Mouse (Mus musculus): ENCODE data around the gene Nsg1.

DNA sequence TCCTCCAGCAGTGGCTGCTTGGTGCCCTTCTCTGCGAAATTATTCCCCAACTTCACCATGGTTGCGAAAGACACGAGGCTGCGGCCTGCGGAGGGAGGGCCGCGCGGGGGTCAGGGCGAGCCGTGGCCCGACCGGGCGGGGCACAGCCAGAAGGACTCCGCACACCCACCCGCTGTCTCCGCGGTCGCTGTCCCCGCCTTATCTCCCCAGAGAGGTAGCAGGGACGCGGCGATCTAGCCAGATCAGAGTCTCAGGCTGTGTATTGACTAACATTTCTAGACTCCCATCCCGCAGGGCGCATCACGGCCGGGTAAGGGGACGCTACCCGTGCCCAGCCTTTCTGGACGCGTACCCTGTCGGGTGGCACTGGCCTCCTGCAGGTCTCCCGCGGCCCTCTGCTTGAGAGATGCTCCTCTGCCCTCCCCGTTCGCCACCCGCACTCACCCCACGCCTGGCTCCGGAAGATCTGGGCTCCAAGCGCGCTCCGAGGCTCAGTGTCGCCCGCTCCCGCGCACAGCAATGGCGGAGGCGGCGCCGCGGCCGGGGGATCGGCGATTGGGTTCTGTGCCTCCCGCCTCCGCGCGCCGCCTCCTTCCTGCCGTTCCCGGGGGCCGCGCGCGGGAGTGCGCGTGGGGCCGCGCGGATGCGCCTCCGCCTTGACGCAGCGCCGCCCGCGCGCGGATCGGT lies 617 bp downstream of the Nsg1 start:
- TF ChIP-seq CTCF (IDR thresholded peaks at IDR 0.05; ENCODE audit: borderline replicate concordance, control insufficient read depth, extremely low read depth, insufficient read depth, low read length, poor library complexity) = no peak
- TF ChIP-seq POLR2A (IDR thresholded peaks at IDR 0.05; ENCODE audit: control insufficient read depth, extremely low read depth, insufficient read depth, low read length, poor library complexity) = no peak

All from thymus, adult 2 months (tissue).